Mouse (Mus musculus) gastrocnemius, adult 2 months (tissue): ENCODE results near the gene Ccdc93. TPM values are rescaled to one million over a fixed set of nuclear protein-coding genes. Genes with fewer than 3 reads are reported as not detected.

ENCODE experiments used
- DNase-seq: peaks from one replicate; pipeline ENCODE4 v3.0.0; 2022
- H3K27ac ChIP-seq: fragments of 200-600 bp; 2 replicates; pipeline ENCODE4 v1.8.1; 2022; ENCODE audit warnings: mild to moderate bottlenecking
- H3K4me3 ChIP-seq: fragments of 200-600 bp; 2 replicates; pipeline ENCODE4 v1.8.1; 2022; ENCODE audit warnings: mild to moderate bottlenecking, moderate library complexity
- CTCF ChIP-seq: fragments of 200-600 bp; IDR thresholded peaks from 2 replicates; pipeline ENCODE4 v1.8.1; 2022; ENCODE audit warnings: antibody characterized with exemption, mild to moderate bottlenecking, moderate library complexity
- intact Hi-C: fragments of 180-260 bp; cut with DNase I; formaldehyde crosslinking; loops from one replicate; pipeline ENCODE4 v1.15.1; 2025
- total RNA-seq, 2 experiments: library from RNA; stranded (reverse); gene quantifications; 2 replicates each; pipeline ENCODE4 v1.2.3; 2021

Gene Ccdc93
- total RNA-seq, 2 experiments from 2014 or later: 9.6 to 11.5 TPM

- no peak for TF ChIP-seq CTCF
- no peak for DNase-seq
- Histone ChIP-seq H3K4me3 (no peak overlapping the region), H3K27ac (no peak overlapping the region)
- intact Hi-C loops: loop anchor here (5.0 kb wide), 1 partner anchor 45 kb away; no protein-coding TSS in a partner anchor
Measured at GRCm38 (mm10) chr1:121486803-121487202, 56.0 kb downstream of the Ccdc93 start.

DNA sequence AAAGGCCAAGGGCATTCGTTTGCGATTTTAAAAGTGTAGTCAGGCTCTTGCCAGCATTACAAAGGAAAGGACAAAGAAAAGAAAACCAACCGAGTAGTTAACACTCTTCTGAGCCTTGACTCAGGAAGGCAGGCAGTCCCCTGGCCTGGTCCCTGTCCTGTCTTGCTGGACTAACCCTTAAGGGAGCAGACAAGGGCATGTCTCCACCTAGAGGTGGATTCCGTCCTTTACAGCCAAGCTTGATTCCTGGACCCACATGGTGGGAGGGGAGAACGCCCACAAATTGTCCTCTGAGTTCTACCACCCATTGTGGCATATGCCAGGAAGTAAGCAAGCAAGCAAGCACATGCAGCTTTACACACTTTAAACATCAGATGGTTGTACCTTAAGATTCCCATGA is 59.4 kb downstream of the Ccdc93 start:
- DNase-seq: peak; percentile 24
- intact Hi-C loops: no loop called here
- peak; percentile 53 for TF ChIP-seq CTCF
- Histone ChIP-seq H3K27ac (no peak overlapping the region), H3K4me3 (no peak overlapping the region)

GRCm38 (mm10) chr1:121497093-121497492 is 66.2 kb downstream of the Ccdc93 start:
- intact Hi-C loops: no loop called here

GRCm38 (mm10) chr1:121508729-121509128 is 77.9 kb downstream of the Ccdc93 start:
- no peak overlapping the region for H3K4me3 ChIP-seq
- TF ChIP-seq CTCF: no peak
- no peak for DNase-seq
- intact Hi-C loops: no loop called here
- H3K27ac ChIP-seq: no peak overlapping the region

More at GRCm38 (mm10) chr1:121497093-121497492, 66.2 kb downstream of the Ccdc93 start:
- no peak overlapping the region for H3K4me3 ChIP-seq
- H3K27ac ChIP-seq: no peak overlapping the region
- DNase-seq: no peak
- TF ChIP-seq CTCF: no peak

GRCm38 (mm10) chr1:121510420-121511140 is 79.7 kb downstream of the Ccdc93 start:
- H3K4me3 ChIP-seq: no peak overlapping the region
- no peak for TF ChIP-seq CTCF
- no peak for DNase-seq
- H3K27ac ChIP-seq: no peak overlapping the region
- intact Hi-C loops: no loop called here

GRCm38 (mm10) chr1:121511186-121511585 is 80.3 kb downstream of the Ccdc93 start:
- DNase-seq: no peak
- TF ChIP-seq CTCF: no peak
- no peak overlapping the region for H3K27ac ChIP-seq
- intact Hi-C loops: no loop called here
- H3K4me3 ChIP-seq: no peak overlapping the region

- intact Hi-C loops: no loop called here
- no peak for DNase-seq
- TF ChIP-seq CTCF: no peak
Measured at GRCm38 (mm10) chr1:121511966-121512365, 81.1 kb downstream of the Ccdc93 start.

GRCm38 (mm10) chr1:121518609-121519008 is 87.8 kb downstream of the Ccdc93 start:
- Histone ChIP-seq H3K27ac (no peak overlapping the region), H3K4me3 (no peak overlapping the region)
- DNase-seq: no peak
- TF ChIP-seq CTCF: no peak
- intact Hi-C loops: no loop called here

More at GRCm38 (mm10) chr1:121511966-121512365, 81.1 kb downstream of the Ccdc93 start:
- H3K4me3 ChIP-seq: no peak overlapping the region
- H3K27ac ChIP-seq: no peak overlapping the region

- H3K27ac ChIP-seq: no peak overlapping the region
- intact Hi-C loops: no loop called here
- no peak overlapping the region for H3K4me3 ChIP-seq
- DNase-seq: no peak
- no peak for TF ChIP-seq CTCF
Measured at GRCm38 (mm10) chr1:121527061-121527460, 96.2 kb downstream of the Ccdc93 start.

- Histone ChIP-seq H3K4me3 (no peak overlapping the region), H3K27ac (no peak overlapping the region)
- no peak for TF ChIP-seq CTCF
- DNase-seq: no peak
- intact Hi-C loops: no loop called here
Measured at GRCm38 (mm10) chr1:121527600-121528398, 97.0 kb downstream of the Ccdc93 start.

GRCm38 (mm10) chr1:121528399-121528720 is 97.5 kb downstream of the Ccdc93 start, which contains the start of gene Htr5b:
Gene Htr5b, minus strand, starts transcription at chr1:121528465.
- no peak for DNase-seq
- no peak for TF ChIP-seq CTCF
- intact Hi-C loops: no loop called here
- Histone ChIP-seq H3K4me3 (no peak within 1 kb of the TSS), H3K27ac (no peak within 1 kb of the TSS)

GRCm38 (mm10) chr1:121529286-121529685 is 98.4 kb downstream of the Ccdc93 start:
- H3K27ac ChIP-seq: no peak overlapping the region
- no peak overlapping the region for H3K4me3 ChIP-seq
- TF ChIP-seq CTCF: no peak
- intact Hi-C loops: no loop called here
- DNase-seq: no peak

- intact Hi-C loops: no loop called here
- DNase-seq: no peak
- Histone ChIP-seq H3K4me3 (no peak overlapping the region), H3K27ac (no peak overlapping the region)
- no peak for TF ChIP-seq CTCF
Measured at GRCm38 (mm10) chr1:121531439-121531838, 100.6 kb downstream of the Ccdc93 start.
